Mouse (Mus musculus) midbrain, embryonic 15.5 days (tissue): Measurements from ENCODE around the gene Cd9. TPM values are rescaled to one million over a fixed set of nuclear protein-coding genes. Genes with fewer than 3 reads are reported as not detected.

ENCODE experiments used
- ATAC-seq: fragments of 200-750 bp; cut with Nextera tagmentation; replicated peaks from 2 replicates; pipeline ENCODE4 v1.8.0; 2017; ENCODE audit warnings: moderate TSS enrichment
- H3K27ac ChIP-seq: fragments of 300-500 bp; sonication (generic); 2 replicates; pipeline ENCODE4 v1.5.1; 2015; ENCODE audit warnings: mild to moderate bottlenecking, inconsistent platforms
- H3K27me3 ChIP-seq: fragments of 300-500 bp; sonication (generic); replicated peaks from 2 replicates; pipeline ENCODE4 v1.6.1; 2015; ENCODE audit warnings: inconsistent platforms
- H3K36me3 ChIP-seq: fragments of 300-500 bp; sonication (generic); replicated peaks from 2 replicates; pipeline ENCODE4 v1.6.1; 2015; ENCODE audit warnings: inconsistent platforms
- H3K4me1 ChIP-seq: fragments of 300-500 bp; sonication (generic); 2 replicates; pipeline ENCODE4 v1.6.1; 2015; ENCODE audit warnings: inconsistent platforms
- H3K4me2 ChIP-seq: fragments of 300-500 bp; sonication (generic); 2 replicates; pipeline ENCODE4 v1.6.1; 2015; ENCODE audit warnings: inconsistent platforms, mild to moderate bottlenecking, moderate library complexity
- H3K4me3 ChIP-seq: fragments of 300-500 bp; sonication (generic); 2 replicates; pipeline ENCODE4 v1.5.1; 2015; ENCODE audit warnings: mild to moderate bottlenecking, inconsistent platforms
- H3K9ac ChIP-seq: fragments of 300-500 bp; sonication (generic); 2 replicates; pipeline ENCODE4 v1.6.1; 2015; ENCODE audit warnings: mild to moderate bottlenecking, inconsistent platforms
- H3K9me3 ChIP-seq: fragments of 300-500 bp; sonication (generic); 2 replicates; pipeline ENCODE4 v1.6.1; 2016; ENCODE audit warnings: inconsistent platforms
- WGBS: fragments of 180-500 bp; shearing (Covaris S2); methylation state at CpG from one replicate; pipeline ENCODE4 v1.1.7; 2015; ENCODE audit warnings: mixed read lengths; 5-methylcytosine and 5-hydroxymethylcytosine counted together
- polyA plus RNA-seq: library from polyadenylated mRNA; unstranded; fragments of >200 nt; fragmentation: Nextera tagmentation; extraction: Ambion mirVana; gene quantifications from 2 replicates; pipeline ENCODE4 v1.2.1, GENCODE M21; 2015

Cd9 gene
- polyA plus RNA-seq, 1 experiment from 2014 or later: 58.9 TPM

DNA sequence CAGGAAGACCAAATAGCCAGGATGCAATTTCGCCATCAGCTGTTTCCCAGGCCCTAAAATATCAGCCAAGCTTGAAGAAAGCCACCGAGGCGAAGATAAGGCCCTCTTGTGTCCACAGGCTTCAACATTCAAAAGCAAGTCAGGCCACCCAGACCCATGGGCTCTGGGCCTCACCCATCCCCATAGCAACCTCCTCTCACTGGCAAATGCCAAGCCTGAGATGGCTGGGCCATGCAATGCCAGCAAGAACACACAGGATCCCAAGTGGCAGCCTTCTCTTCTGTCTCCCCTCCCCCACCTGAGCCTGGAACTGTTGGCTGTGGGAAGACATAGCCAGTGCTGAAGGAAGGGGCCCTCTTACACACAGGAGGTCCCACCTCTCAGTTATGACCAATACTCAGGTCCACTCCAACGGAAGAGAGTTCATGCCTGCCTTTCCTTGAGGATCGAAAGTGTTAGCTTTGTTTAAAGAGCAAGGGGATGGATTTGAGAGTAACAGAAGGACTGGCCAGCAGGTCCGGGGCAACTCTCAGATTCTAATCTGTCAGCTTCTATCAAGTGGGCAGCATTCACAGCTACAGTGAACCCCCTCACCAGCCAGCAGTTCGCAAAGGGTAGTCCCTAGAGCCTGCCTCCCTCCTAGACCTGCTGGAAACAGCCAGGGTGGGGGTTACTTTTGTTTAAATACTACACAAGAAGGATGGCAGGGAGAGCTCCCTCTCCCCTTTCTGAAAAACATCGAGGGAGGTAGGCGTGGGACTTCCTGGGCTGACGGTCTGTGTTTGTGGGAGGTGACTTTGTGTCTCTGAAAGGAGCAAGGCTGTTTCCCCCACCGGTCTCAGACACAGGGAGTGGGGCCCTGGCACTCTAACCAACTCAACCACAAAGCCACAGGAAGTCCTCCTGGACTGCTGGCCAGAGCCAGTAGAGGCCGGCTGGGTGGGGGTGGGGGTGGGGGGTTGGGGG, 13.9 kb downstream of the Cd9 start:
- no peaks in the 10 kb centered on the region for H3K36me3 ChIP-seq
- no peaks in the 10 kb centered on the region for H3K9me3 ChIP-seq
- peak; percentile 83 for ATAC-seq
- no peaks in the 10 kb centered on the region for H3K27me3 ChIP-seq
- H3K4me2 ChIP-seq: no peak overlapping the region
- H3K9ac ChIP-seq: no peak overlapping the region
- H3K4me3 ChIP-seq: no peak overlapping the region
- WGBS: 25% methylated on average over 12 of the region's 12 CpGs
- H3K27ac ChIP-seq: peak overlapping the region; percentile 22
- peaks cover 11% of the 10 kb centered on the region for H3K4me1 ChIP-seq

DNA sequence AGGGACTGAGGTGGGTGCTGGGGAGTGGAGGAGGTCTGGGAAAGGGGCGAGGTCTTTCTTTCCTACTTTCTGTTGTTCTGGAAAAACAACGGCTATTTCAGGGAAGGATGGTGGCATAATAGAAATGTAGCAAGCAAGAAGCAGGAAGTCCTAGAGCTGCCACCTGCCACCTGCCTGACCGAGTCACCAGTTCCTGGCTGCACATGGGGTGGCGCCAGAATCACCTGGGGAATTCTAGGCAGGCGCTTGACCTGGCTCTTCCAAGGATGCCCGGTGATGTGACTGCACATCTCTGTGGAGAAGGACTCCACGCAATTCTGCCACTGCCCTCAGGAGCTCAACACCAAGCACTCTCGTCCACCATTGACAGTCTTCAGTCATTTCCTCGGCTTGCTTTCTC, 15.2 kb downstream of the Cd9 start:
- H3K27me3 ChIP-seq: no peaks in the 10 kb centered on the region
- H3K4me2 ChIP-seq: no peak overlapping the region
- WGBS: 90% methylated on average over 9 of the region's 9 CpGs
- no peak for ATAC-seq
- H3K9ac ChIP-seq: no peak overlapping the region
- no peaks in the 10 kb centered on the region for H3K36me3 ChIP-seq
- H3K27ac ChIP-seq: no peak overlapping the region
- H3K4me1 ChIP-seq: peaks cover 11% of the 10 kb centered on the region
- no peaks in the 10 kb centered on the region for H3K9me3 ChIP-seq
- H3K4me3 ChIP-seq: no peak overlapping the region

DNA sequence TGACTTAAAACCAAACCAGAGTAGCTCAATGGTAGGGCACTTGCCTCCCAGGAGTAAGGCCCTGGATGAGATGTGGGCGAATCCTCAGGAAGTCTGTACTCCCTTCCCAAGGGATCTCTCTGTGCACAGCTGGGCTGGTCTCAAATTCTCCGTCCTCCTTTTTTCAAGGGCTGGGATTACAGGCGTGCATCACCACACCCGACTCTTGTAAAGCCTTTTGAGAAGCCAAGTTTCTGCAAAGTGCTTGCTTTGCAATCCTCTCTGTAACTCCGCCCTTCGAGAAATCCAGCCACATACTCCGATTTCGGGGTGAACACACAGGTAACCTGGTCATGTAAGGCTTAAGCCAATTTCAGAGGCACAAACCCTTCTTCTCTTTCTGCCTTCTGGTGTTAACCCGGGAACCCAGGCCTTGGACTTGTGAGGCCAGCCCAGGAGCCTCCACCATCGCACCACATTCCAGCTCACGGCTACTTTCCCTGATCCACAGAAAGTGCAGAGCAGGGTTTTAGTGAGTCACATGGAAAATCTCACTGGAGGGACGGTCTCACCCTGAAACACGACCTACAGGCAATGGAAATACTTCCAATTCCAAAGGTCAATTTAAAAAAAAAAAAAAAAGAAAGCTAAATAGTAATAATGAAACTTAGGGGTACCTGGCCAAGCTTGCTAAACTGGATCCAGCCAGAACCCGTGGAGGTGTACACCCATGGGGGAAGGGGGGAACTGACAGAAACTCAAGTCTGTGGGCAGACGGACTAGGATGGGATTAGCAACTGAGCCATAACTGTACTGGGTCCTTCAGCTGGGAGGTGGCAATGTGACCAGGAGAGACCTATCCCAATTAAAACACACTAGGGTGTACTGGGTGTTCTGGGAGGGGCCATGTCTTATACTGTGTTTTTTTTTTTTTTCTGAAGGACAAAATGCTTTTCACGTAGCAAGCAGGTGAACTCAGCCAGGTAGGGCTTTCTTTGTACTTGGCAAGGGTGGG, 16.2 kb downstream of the Cd9 start:
- no peaks in the 10 kb centered on the region for H3K27me3 ChIP-seq
- WGBS: 86% methylated on average over 16 of the region's 16 CpGs
- H3K4me1 ChIP-seq: peaks cover 11% of the 10 kb centered on the region
- H3K9ac ChIP-seq: no peak overlapping the region
- ATAC-seq: no peak
- no peak overlapping the region for H3K27ac ChIP-seq
- H3K9me3 ChIP-seq: no peaks in the 10 kb centered on the region
- no peak overlapping the region for H3K4me3 ChIP-seq
- no peak overlapping the region for H3K4me2 ChIP-seq
- no peaks in the 10 kb centered on the region for H3K36me3 ChIP-seq

DNA sequence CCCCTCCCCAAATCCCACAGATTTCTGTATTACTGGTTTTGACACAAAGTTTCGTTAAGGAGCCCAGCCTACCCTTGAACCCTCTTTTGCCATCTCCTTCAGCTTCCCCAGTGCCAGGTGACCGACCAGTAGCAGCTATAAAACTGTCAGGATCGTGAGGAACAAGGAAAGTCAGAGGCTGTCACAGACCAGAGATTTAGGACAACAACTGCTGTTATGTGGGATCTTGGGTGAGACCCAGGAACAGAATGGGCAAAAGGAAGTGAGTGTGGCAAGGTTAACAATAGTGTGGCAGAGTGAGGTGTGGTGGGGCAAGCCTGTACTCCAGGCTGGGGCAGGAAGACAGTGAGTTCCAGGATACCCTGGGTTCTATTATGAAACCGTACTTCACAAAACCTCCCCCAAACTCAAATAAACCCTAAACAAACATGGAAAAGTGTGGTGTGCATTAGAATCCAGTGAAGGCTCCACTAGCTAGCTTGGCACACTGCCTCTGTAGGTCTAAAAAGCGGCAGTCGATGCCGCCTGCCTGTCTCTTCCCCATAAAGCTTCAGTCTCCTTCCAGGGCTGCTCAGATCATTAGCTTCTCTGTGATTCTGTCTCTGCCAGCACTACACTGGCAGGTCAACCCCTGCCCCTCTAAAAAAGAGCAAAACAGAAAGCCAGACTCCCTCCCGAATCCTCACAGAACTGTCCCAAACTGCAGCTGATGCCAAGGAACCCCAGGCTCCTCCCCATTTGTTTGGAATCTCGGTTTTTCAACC, 17.6 kb downstream of the Cd9 start:
- ATAC-seq: no peak
- Histone ChIP-seq H3K9me3 (no peaks in the 10 kb centered on the region), H3K27me3 (no peaks in the 10 kb centered on the region), H3K36me3 (no peaks in the 10 kb centered on the region), H3K4me2 (no peak overlapping the region), H3K4me1 (peaks cover 11% of the 10 kb centered on the region), H3K9ac (no peak overlapping the region), H3K4me3 (no peak overlapping the region), H3K27ac (no peak overlapping the region)
- 68% methylated on average over 9 of the region's 9 CpGs for WGBS

DNA sequence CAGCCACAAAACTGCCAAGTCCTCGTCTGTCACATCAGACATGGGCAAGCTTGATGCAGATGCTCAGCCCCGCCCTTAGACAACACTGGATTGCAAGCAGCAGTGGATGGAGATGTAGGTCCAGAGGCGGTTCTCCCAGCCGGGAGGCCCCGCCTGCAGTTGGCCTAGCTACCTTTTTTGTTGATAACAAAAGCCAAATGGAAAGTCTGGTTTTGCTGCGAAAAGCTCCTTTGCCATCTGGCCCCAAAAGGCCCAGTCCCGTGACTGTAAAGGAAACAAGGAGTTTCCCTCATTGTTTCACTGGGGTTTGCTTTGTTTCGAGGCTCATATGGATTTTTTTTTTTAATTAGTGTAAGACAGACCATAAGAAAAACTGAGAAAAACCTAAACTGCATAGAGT, 18.5 kb downstream of the Cd9 start:
- ATAC-seq: no peak
- Histone ChIP-seq H3K36me3 (no peaks in the 10 kb centered on the region), H3K4me3 (no peak overlapping the region), H3K27ac (no peak overlapping the region), H3K4me1 (peaks cover 11% of the 10 kb centered on the region), H3K9me3 (no peaks in the 10 kb centered on the region), H3K27me3 (no peaks in the 10 kb centered on the region), H3K4me2 (no peak overlapping the region), H3K9ac (no peak overlapping the region)
- WGBS: 34% methylated on average over 8 of the region's 8 CpGs

DNA sequence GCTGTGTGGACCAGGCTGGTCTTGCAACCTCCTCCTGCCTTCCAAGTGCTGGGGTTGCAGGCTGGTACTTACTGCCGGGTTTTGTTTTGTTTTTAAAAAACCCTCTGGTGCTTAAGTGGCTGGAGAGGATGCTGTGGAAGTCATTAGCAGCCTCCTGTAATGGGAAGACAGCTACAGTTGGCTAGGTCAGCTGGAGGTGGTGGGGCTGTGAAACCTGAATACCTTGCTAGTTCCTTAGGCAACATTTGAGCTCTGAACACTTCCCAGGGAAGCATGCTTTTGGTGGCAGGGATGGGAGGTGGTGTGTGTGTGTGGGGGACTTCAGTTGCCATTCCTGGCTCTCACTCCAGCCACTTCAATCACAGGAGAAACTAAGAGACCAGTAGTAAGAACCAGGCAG, 19.4 kb downstream of the Cd9 start:
- no peak for ATAC-seq
- Histone ChIP-seq H3K36me3 (no peaks in the 10 kb centered on the region), H3K27me3 (no peaks in the 10 kb centered on the region), H3K4me2 (no peak overlapping the region), H3K27ac (no peak overlapping the region), H3K4me3 (no peak overlapping the region), H3K9me3 (no peaks in the 10 kb centered on the region), H3K4me1 (peaks cover 2% of the 10 kb centered on the region; the same call in 1 of the 2 replicates), H3K9ac (no peak overlapping the region)
- WGBS: 33% methylated on average over 1 of the region's 1 CpGs

DNA sequence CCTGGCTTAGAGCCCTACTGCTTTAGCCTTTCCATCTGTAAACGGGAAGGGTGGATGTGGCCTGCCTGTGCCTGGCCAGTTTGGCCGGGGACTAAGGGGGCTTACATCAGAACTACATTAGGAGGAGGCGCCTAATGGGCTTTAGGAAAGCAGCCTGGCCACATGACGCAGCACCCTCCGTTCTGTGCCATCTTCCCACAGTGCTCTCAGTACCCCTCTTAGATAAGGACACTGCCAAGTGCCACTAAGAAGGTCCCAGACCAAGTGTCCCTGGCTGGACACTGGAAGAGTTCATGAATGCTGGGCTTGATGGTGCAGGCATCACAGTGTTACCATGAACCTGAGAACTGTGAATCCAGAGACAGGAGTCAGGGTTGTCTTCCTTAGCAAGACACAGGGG, 20.7 kb downstream of the Cd9 start:
- Histone ChIP-seq H3K36me3 (no peaks in the 10 kb centered on the region), H3K9me3 (no peaks in the 10 kb centered on the region), H3K4me3 (no peak overlapping the region), H3K4me1 (no peaks in the 10 kb centered on the region), H3K4me2 (no peak overlapping the region), H3K27ac (no peak overlapping the region), H3K27me3 (no peaks in the 10 kb centered on the region), H3K9ac (no peak overlapping the region)
- 86% methylated on average over 5 of the region's 5 CpGs for WGBS
- no peak for ATAC-seq

DNA sequence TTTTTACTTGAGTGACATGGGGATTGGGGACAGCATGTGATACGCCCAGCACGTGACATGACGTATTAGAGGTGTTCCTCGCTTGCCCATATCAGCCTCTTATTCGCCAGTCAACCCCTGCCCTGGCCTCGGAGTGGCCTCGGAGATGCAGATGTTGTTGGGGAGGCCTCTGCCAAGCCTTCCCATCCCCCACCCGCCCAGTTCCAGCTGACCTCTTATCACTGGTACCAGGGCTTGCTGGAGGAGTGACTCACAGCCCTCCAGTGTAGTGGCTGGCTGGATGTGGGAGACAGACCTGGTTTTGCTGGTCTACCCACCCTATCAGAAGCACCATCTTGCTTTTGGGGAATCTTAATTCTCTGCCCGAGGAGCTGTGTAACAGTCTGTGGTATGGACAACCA, 21.3 kb downstream of the Cd9 start:
- 92% methylated on average over 9 of the region's 9 CpGs for WGBS
- no peak overlapping the region for H3K4me3 ChIP-seq

DNA sequence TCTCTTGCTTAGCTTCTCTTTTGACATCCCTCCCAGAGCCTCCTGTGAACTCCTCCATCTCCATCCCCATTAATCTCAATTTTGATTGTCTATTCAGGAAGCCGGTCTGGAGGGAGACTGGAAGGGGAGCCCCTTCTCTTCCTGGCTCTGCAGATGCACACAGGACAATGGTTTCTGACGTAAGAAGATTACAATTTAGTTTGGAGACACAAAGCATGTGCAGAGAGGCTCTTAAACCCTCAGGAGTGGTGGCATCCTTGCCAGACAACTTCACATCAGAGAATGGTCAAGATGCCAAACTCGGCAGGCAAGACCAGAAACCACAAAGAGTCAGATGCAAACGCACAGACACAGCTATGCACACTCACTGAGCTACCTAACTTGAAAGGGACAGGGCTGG, 22.7 kb downstream of the Cd9 start:
- no peak overlapping the region for H3K4me2 ChIP-seq
- H3K36me3 ChIP-seq: no peaks in the 10 kb centered on the region
- no peak overlapping the region for H3K4me3 ChIP-seq
- H3K4me1 ChIP-seq: peaks cover 14% of the 10 kb centered on the region
- H3K9ac ChIP-seq: no peak overlapping the region
- H3K27ac ChIP-seq: no peak overlapping the region
- WGBS: 33% methylated on average over 4 of the region's 4 CpGs
- H3K9me3 ChIP-seq: no peaks in the 10 kb centered on the region
- H3K27me3 ChIP-seq: no peaks in the 10 kb centered on the region
- no peak for ATAC-seq

More for the DNA sequence above, 21.3 kb downstream of the Cd9 start:
- Histone ChIP-seq H3K27me3 (no peaks in the 10 kb centered on the region), H3K36me3 (no peaks in the 10 kb centered on the region), H3K4me2 (no peak overlapping the region), H3K9ac (no peak overlapping the region), H3K9me3 (no peaks in the 10 kb centered on the region), H3K27ac (no peak overlapping the region), H3K4me1 (0 out of 2 replicates have a peak, but pooled peaks cover 1% of the 10 kb centered on the region)
- ATAC-seq: no peak

DNA sequence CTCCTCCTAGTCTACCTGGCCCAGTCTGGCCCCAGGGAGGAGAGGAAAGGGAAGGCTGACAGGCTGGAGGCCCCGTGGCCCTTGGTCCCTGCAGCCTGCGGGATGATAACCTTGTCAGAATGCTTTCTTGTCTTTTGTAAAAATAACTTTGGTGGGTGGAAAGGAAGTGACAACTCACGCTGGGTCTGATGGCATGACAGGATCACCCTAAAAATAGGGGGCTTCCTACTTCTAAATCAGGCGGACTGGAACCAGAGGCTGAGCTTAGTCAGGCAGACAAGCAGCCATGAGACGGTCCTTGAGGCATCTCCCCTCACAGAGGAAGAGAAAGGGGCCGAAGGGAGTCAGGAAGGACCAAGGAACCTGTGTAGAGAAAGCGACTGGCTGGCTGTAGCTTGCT, 23.3 kb downstream of the Cd9 start:
- 91% methylated on average over 7 of the region's 7 CpGs for WGBS
- peaks cover 14% of the 10 kb centered on the region for H3K4me1 ChIP-seq
- no peaks in the 10 kb centered on the region for H3K36me3 ChIP-seq
- ATAC-seq: no peak
- H3K27me3 ChIP-seq: no peaks in the 10 kb centered on the region
- no peak overlapping the region for H3K4me2 ChIP-seq
- H3K27ac ChIP-seq: no peak overlapping the region
- no peaks in the 10 kb centered on the region for H3K9me3 ChIP-seq
- no peak overlapping the region for H3K4me3 ChIP-seq
- no peak overlapping the region for H3K9ac ChIP-seq

DNA sequence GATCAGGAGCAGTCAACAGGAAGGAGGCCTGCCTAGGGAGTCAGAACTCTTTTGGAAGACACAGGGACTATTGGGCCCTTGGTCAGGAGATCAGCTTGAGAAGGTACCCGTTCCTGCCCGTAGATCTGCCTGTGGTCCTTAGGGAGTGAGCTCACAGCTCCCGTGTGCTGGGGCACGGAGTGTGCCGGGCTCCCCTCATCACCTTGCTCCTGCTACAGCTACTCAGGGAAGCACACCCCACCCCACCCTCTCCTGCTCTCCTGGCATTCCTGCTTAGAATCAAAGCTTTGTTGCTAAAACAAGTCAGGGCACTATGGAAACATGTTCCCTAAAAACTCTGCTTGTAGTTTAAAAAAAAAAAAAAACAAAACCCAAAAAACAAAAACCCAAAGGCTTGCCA, 24.0 kb downstream of the Cd9 start:
- Histone ChIP-seq H3K9me3 (no peaks in the 10 kb centered on the region), H3K36me3 (no peaks in the 10 kb centered on the region), H3K27ac (no peak overlapping the region), H3K27me3 (no peaks in the 10 kb centered on the region), H3K4me2 (no peak overlapping the region), H3K4me3 (no peak overlapping the region), H3K9ac (no peak overlapping the region), H3K4me1 (peaks cover 14% of the 10 kb centered on the region)
- ATAC-seq: no peak
- WGBS: 90% methylated on average over 5 of the region's 5 CpGs

DNA sequence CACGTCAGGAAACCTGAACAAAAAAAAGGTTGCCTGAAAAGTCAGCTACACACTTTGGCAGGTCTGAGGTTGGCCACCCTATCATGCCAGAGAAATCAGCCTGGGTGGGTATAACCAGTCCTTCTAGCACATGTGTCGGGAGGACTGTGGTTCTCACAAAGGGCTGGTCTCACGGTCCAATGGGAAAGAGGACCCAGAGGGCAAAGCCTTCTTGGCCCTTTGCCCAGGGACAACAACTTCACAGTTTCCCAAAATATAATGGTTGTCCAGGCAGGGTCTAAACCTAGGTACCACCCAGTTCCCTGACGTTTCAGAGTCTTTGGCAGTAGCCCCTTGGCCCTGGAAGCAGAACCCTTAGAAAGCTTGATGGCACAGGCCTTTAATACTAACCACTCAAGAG, 25.4 kb downstream of the Cd9 start:
- H3K4me3 ChIP-seq: no peak overlapping the region
- WGBS: 82% methylated on average over 4 of the region's 4 CpGs
- no peak overlapping the region for H3K9ac ChIP-seq
- no peak overlapping the region for H3K27ac ChIP-seq
- no peak for ATAC-seq
- H3K27me3 ChIP-seq: no peaks in the 10 kb centered on the region
- peaks cover 14% of the 10 kb centered on the region for H3K4me1 ChIP-seq
- H3K4me2 ChIP-seq: no peak overlapping the region
- no peaks in the 10 kb centered on the region for H3K36me3 ChIP-seq
- no peaks in the 10 kb centered on the region for H3K9me3 ChIP-seq
